23 mouse cellular contexts compared by ENCODE assay signal in genomic region chr9:79847099-79847498, GRCm38 (mm10). TPM values are rescaled to one million over a fixed set of nuclear protein-coding genes. Genes with fewer than 3 reads are reported as not detected.
DNase-seq lines count a peak whose midpoint lies in the region; ATAC-seq and TF ChIP-seq lines count a peak whose summit lies in the region.
"Had no signal": no experiment of that assay in that cellular context is flagged by ENCODE, and none has a peak within 500 bp of the region (broad histone marks: within the 10 kb centered on the region; RNA-seq: fewer than 3 reads in every experiment).

No protein-coding gene starts in this region.

- H3K4me3 ChIP-seq in MEL (ENCODE audit: control insufficient read depth in 1 of 2, insufficient read depth in 1 of 2, low read depth in 2 of 2, low read length in 2 of 2): no peak overlapping the region
- H3K4me3 ChIP-seq: embryonic facial prominence, embryonic 13.5 days; embryonic facial prominence, embryonic 15.5 days; erythroblast, embryonic 14.5 days; forebrain, embryonic 10.5 days; forebrain, embryonic 12.5 days had no signal

- H3K27ac ChIP-seq in MEL (ENCODE audit: control insufficient read depth, low read depth, low read length): no peak overlapping the region
- H3K27ac ChIP-seq: embryonic facial prominence, embryonic 13.5 days; embryonic facial prominence, embryonic 15.5 days; forebrain, embryonic 10.5 days; forebrain, embryonic 12.5 days had no signal

- no peak for TF ChIP-seq CTCF in MEL (IDR thresholded peaks at IDR 0.05 in 2 of 3, conservative IDR thresholded peaks at IDR 0.05 in 1 of 3; ENCODE audit: control insufficient read depth in 1 of 3, insufficient read depth in 1 of 3, low read depth in 2 of 3, low read length in 3 of 3, poor library complexity in 1 of 3, severe bottlenecking in 1 of 3)

- no peak for TF ChIP-seq RAD21 in MEL (IDR thresholded peaks at IDR 0.05; ENCODE audit: low read depth, low read length)

- peak; percentile 66 for ATAC-seq in granulocyte monocyte progenitor cell, adult 5-6 weeks (replicated peaks; ENCODE audit: poor library complexity, severe bottlenecking)
- peak; percentile 76 for ATAC-seq in megakaryocyte progenitor cell, adult 5-6 weeks (replicated peaks; ENCODE audit: poor library complexity)
- ATAC-seq: forebrain, embryonic 14.5 days; forebrain, embryonic 16.5 days had no signal

- no peaks in the 10 kb centered on the region for H3K4me1 ChIP-seq in MEL (ENCODE audit: control insufficient read depth in 1 of 2, insufficient read depth in 2 of 2, low read length in 2 of 2)
- H3K4me1 ChIP-seq: embryonic facial prominence, embryonic 13.5 days; embryonic facial prominence, embryonic 15.5 days; forebrain, embryonic 12.5 days had no signal

- no peaks in the 10 kb centered on the region for H3K79me2 ChIP-seq in MEL (ENCODE audit: control insufficient read depth, insufficient read depth, low read length, poor library complexity)

- H3K36me3 ChIP-seq in MEL (ENCODE audit: control insufficient read depth in 1 of 2, insufficient read depth in 2 of 2, low read length in 2 of 2): no peaks in the 10 kb centered on the region
- H3K36me3 ChIP-seq: embryonic facial prominence, embryonic 13.5 days; embryonic facial prominence, embryonic 15.5 days; forebrain, embryonic 10.5 days; forebrain, embryonic 12.5 days had no signal

- H3K9me3 ChIP-seq in MEL (replicated peaks; ENCODE audit: insufficient read depth, low read length): no peaks in the 10 kb centered on the region
- H3K9me3 ChIP-seq: embryonic facial prominence, embryonic 13.5 days; embryonic facial prominence, embryonic 15.5 days; forebrain, embryonic 12.5 days had no signal

- H3K9ac ChIP-seq in MEL (ENCODE audit: control insufficient read depth, low read depth, low read length, poor library complexity, severe bottlenecking): no peak overlapping the region
- H3K9ac ChIP-seq: embryonic facial prominence, embryonic 13.5 days; embryonic facial prominence, embryonic 15.5 days; forebrain, embryonic 12.5 days had no signal

- no peaks in the 10 kb centered on the region for H3K27me3 ChIP-seq in MEL (ENCODE audit: control insufficient read depth in 1 of 2, insufficient read depth in 2 of 2, low read length in 2 of 2)
- H3K27me3 ChIP-seq: embryonic facial prominence, embryonic 13.5 days; embryonic facial prominence, embryonic 15.5 days; forebrain, embryonic 12.5 days had no signal

- DNase-seq in MEL (ENCODE audit: low read depth, low spot score) (peak; percentile 8), MEL-GATA-1-ER (ENCODE audit: extremely low read depth, low read depth) (peak; percentile 9)
- DNase-seq in adrenal gland, adult 18-20 months (ENCODE audit: low spot score in 2 of 2): no peak
- no peak for DNase-seq in frontal cortex, postnatal 25 days (ENCODE audit: low spot score in 2 of 2)
- no peak for DNase-seq in spleen, postnatal 10 days (ENCODE audit: low spot score in 2 of 2)
- DNase-seq: adrenal gland, adult 8-10 months; adrenal gland, postnatal 14 days; adrenal gland, postnatal 36 days; cerebellum, adult 11-12 months; cerebellum, adult 2 months; cerebellum, adult 9-10 months; cerebellum, postnatal 10 days; cerebellum, postnatal 25 days; embryo, embryonic 11 days had no signal

- TF ChIP-seq POLR2A in MEL (IDR thresholded peaks at IDR 0.05; ENCODE audit: control insufficient read depth in 1 of 2, insufficient read depth in 1 of 2, low read depth in 1 of 2, low read length in 2 of 2, poor library complexity in 1 of 2): no peak

- TF ChIP-seq EP300 in MEL (IDR thresholded peaks at IDR 0.05; ENCODE audit: low read depth in 1 of 2, low read length in 2 of 2): no peak

TF ChIP-seq in MEL, 35 proteins besides CTCF, POLR2A, EP300 and RAD21:
- TF ChIP-seq MXI1 (IDR thresholded peaks at IDR 0.05; ENCODE audit: low read depth, low read length) (no peak), MYB (IDR thresholded peaks at IDR 0.05; ENCODE audit: low read depth, low read length) (no peak), TAL1 (IDR thresholded peaks at IDR 0.05; ENCODE audit: low read length) (no peak), CHD1 (IDR thresholded peaks at IDR 0.05; ENCODE audit: low read depth, low read length) (no peak), ZNF384 (IDR thresholded peaks at IDR 0.05; ENCODE audit: low read depth, low read length) (no peak), MAFK (IDR thresholded peaks at IDR 0.05; ENCODE audit: borderline replicate concordance, low read depth, low read length) (no peak), JUND (IDR thresholded peaks at IDR 0.05; ENCODE audit: low read depth, low read length) (no peak), ZKSCAN1 (IDR thresholded peaks at IDR 0.05; ENCODE audit: low read depth, low read length) (no peak), RCOR1 (IDR thresholded peaks at IDR 0.05; ENCODE audit: low read depth, low read length) (no peak), NRF1 (IDR thresholded peaks at IDR 0.05; ENCODE audit: insufficient read depth, low read depth, low read length, poor library complexity, severe bottlenecking) (no peak), CHD2 (IDR thresholded peaks at IDR 0.05; ENCODE audit: low read length) (no peak), HCFC1 (IDR thresholded peaks at IDR 0.05; ENCODE audit: low read depth, low read length) (no peak), MAZ (IDR thresholded peaks at IDR 0.05; ENCODE audit: low read depth, low read length) (no peak), ZMIZ1 (IDR thresholded peaks at IDR 0.05; ENCODE audit: low read depth, low read length) (no peak), KAT2A (conservative IDR thresholded peaks at IDR 0.05; ENCODE audit: low read depth, low read length) (no peak), ETS1 (IDR thresholded peaks at IDR 0.05; ENCODE audit: low read depth, low read length) (no peak), USF2 (IDR thresholded peaks at IDR 0.05; ENCODE audit: borderline replicate concordance in 1 of 2, insufficient read depth in 1 of 2, low read depth in 1 of 2, low read length in 2 of 2) (no peak), POLR2AphosphoS5 (IDR thresholded peaks at IDR 0.05; ENCODE audit: borderline replicate concordance, low read depth, low read length) (no peak)
TF ChIP-seq in MEL: peak in this region for 0.

RNA-seq across cellular contexts. Expression of gene Tmem30a, which starts 53.8 kb away (rescaled TPM):
- total RNA-seq in MEL (2012; rRNA removed): 19.3 and 21.9 TPM in 2 replicates
- polyA plus RNA-seq in MEL (2012; ENCODE audit: insufficient read depth in 1 of 2, insufficient read length in 2 of 2, low read depth in 1 of 2, low replicate concordance in 2 of 2, missing spikeins in 1 of 2): 10 to 100 TPM in 1 of 2 experiments, not detected in 1; 25.8 TPM
- total RNA-seq in granulocyte monocyte progenitor cell, adult 5-6 weeks (2014; fragmentation: Nextera tagmentation): 68.6 and 72.5 TPM in 2 replicates
- total RNA-seq in granulocyte monocyte progenitor cell, adult 5-6 weeks (2017): 91.9 and 115 TPM in 2 replicates
- 77.2 and 89.3 TPM in 2 replicates for total RNA-seq in megakaryocyte progenitor cell, adult 5-6 weeks (2015)
- total RNA-seq in megakaryocyte progenitor cell, adult 5-6 weeks (2017): 78.9 and 95.5 TPM in 2 replicates
- 100 to 1,000 TPM; 103 to 134 TPM for total RNA-seq in adrenal gland, adult 18-20 months (2021)

Comparison
In these comparisons a context has a peak if more than half of its experiments do, and no peak if none do; other contexts are left out.
1. DNase-seq: peak in MEL (single experiment) and MEL-GATA-1-ER (single experiment); none in adrenal gland, adult 18-20 months (0 of 2), frontal cortex, postnatal 25 days (0 of 2) and spleen, postnatal 10 days (0 of 2).